Mouse (Mus musculus): ENCODE data around the gene Prr5l. TPM values are rescaled to one million over a fixed set of nuclear protein-coding genes. Genes with fewer than 3 reads are reported as not detected.

The Prr5l gene
- polyA plus RNA-seq (2016; fragmentation: Nextera tagmentation; extraction: Ambion mirVana), result 12.4 and 13.6 TPM in 2 replicates

- no peak within 1 kb of the TSS for H3K9ac ChIP-seq
- H3K4me3 ChIP-seq, result no peak within 1 kb of the TSS
- peaks cover 21% of the 10 kb centered on the region for H3K4me1 ChIP-seq
- no peaks in the 10 kb centered on the region for H3K36me3 ChIP-seq
- no peak within 1 kb of the TSS for H3K4me2 ChIP-seq (replicated peaks)
- 19% methylated on average over 3 of the region's 3 CpGs for WGBS
- peak; percentile 76 for ATAC-seq (ENCODE audit: low FRiP score)
- H3K9me3 ChIP-seq (replicated peaks), result no peaks in the 10 kb centered on the region
- peaks cover 31% of the 10 kb centered on the region for H3K27me3 ChIP-seq
- no peak within 1 kb of the TSS for H3K27ac ChIP-seq
Observed at GRCm38 (mm10) chr2:101882998-101883397, at the start of gene Prr5l. Prr5l (minus strand) TSS chr2:101883027.

- H3K4me2 ChIP-seq (replicated peaks), result no peak overlapping the region
- no peaks in the 10 kb centered on the region for H3K9me3 ChIP-seq (replicated peaks)
- no peak overlapping the region for H3K9ac ChIP-seq
- ATAC-seq (ENCODE audit: low FRiP score), result peak; percentile 79
- no peaks in the 10 kb centered on the region for H3K36me3 ChIP-seq
- H3K27ac ChIP-seq, result peak overlapping the region; percentile 69
- H3K4me3 ChIP-seq, result no peak overlapping the region
- 59% methylated on average over 14 of the region's 14 CpGs for WGBS
- H3K27me3 ChIP-seq, result no peaks in the 10 kb centered on the region
- peaks cover 6% of the 10 kb centered on the region for H3K4me1 ChIP-seq
Observed at GRCm38 (mm10) chr2:101932169-101932936, 49.5 kb upstream of the Prr5l start.

- Histone ChIP-seq H3K27me3 (no peaks in the 10 kb centered on the region), H3K9me3 (replicated peaks) (no peaks in the 10 kb centered on the region), H3K4me2 (replicated peaks) (no peak overlapping the region), H3K27ac (peak overlapping the region; percentile 55; the same call in 1 of the 2 replicates), H3K9ac (no peak overlapping the region), H3K36me3 (no peaks in the 10 kb centered on the region), H3K4me1 (peaks cover 4% of the 10 kb centered on the region), H3K4me3 (no peak overlapping the region)
- no peak; the same call in 1 of the 2 replicates for ATAC-seq (ENCODE audit: low FRiP score)
- WGBS, result 50% methylated on average over 12 of the region's 12 CpGs
Observed at GRCm38 (mm10) chr2:101925591-101926188, 42.9 kb upstream of the Prr5l start.

- Histone ChIP-seq H3K4me3 (no peak overlapping the region), H3K9me3 (replicated peaks) (no peaks in the 10 kb centered on the region), H3K27me3 (no peaks in the 10 kb centered on the region), H3K4me1 (peaks cover 8% of the 10 kb centered on the region), H3K27ac (no peak overlapping the region; the same call in 1 of the 2 replicates), H3K4me2 (replicated peaks) (no peak overlapping the region), H3K36me3 (no peaks in the 10 kb centered on the region), H3K9ac (no peak overlapping the region)
- 71% methylated on average over 3 of the region's 3 CpGs for WGBS
- ATAC-seq (ENCODE audit: low FRiP score), result no peak
Observed at GRCm38 (mm10) chr2:101925183-101925582, 42.4 kb upstream of the Prr5l start.

- no peak overlapping the region for H3K4me2 ChIP-seq (replicated peaks)
- peaks cover 19% of the 10 kb centered on the region for H3K4me1 ChIP-seq
- H3K9ac ChIP-seq, result no peak overlapping the region
- H3K4me3 ChIP-seq, result no peak overlapping the region
- ATAC-seq (ENCODE audit: low FRiP score), result no peak
- H3K27me3 ChIP-seq, result no peaks in the 10 kb centered on the region
- H3K36me3 ChIP-seq, result no peaks in the 10 kb centered on the region
- 87% methylated on average over 4 of the region's 4 CpGs for whole genome bisulfite sequencing
- no peaks in the 10 kb centered on the region for H3K9me3 ChIP-seq (replicated peaks)
- H3K27ac ChIP-seq, result no peak overlapping the region
Observed at GRCm38 (mm10) chr2:101923181-101923580, 40.4 kb upstream of the Prr5l start.

GRCm38 (mm10) chr2:101922302-101922701, 39.5 kb upstream of the Prr5l start:
- no peak overlapping the region for H3K4me3 ChIP-seq
- no peak for ATAC-seq (ENCODE audit: low FRiP score)
- no peak overlapping the region for H3K27ac ChIP-seq
- peaks cover 22% of the 10 kb centered on the region for H3K4me1 ChIP-seq
- WGBS, result 94% methylated on average over 4 of the region's 4 CpGs
- no peaks in the 10 kb centered on the region for H3K27me3 ChIP-seq
- H3K36me3 ChIP-seq, result no peaks in the 10 kb centered on the region
- H3K9me3 ChIP-seq (replicated peaks), result no peaks in the 10 kb centered on the region
- no peak overlapping the region for H3K4me2 ChIP-seq (replicated peaks)
- no peak overlapping the region for H3K9ac ChIP-seq

GRCm38 (mm10) chr2:101920136-101920554, 37.3 kb upstream of the Prr5l start:
- Histone ChIP-seq H3K27ac (peak overlapping the region; percentile 71), H3K9me3 (replicated peaks) (no peaks in the 10 kb centered on the region), H3K9ac (no peak overlapping the region), H3K36me3 (no peaks in the 10 kb centered on the region), H3K4me2 (replicated peaks) (no peak overlapping the region), H3K4me1 (peaks cover 18% of the 10 kb centered on the region), H3K27me3 (no peaks in the 10 kb centered on the region), H3K4me3 (no peak overlapping the region)
- ATAC-seq (ENCODE audit: low FRiP score), result peak; percentile 62
- 35% methylated on average over 2 of the region's 2 CpGs for WGBS

- Histone ChIP-seq H3K36me3 (no peaks in the 10 kb centered on the region), H3K4me1 (peaks cover 18% of the 10 kb centered on the region), H3K27me3 (no peaks in the 10 kb centered on the region), H3K27ac (no peak overlapping the region), H3K9me3 (replicated peaks) (no peaks in the 10 kb centered on the region), H3K9ac (no peak overlapping the region), H3K4me2 (replicated peaks) (no peak overlapping the region), H3K4me3 (no peak overlapping the region)
- peak; percentile 60 for ATAC-seq (ENCODE audit: low FRiP score)
- WGBS, result 78% methylated on average over 7 of the region's 7 CpGs
Observed at GRCm38 (mm10) chr2:101918518-101918917, 35.7 kb upstream of the Prr5l start.

- Histone ChIP-seq H3K27me3 (no peaks in the 10 kb centered on the region), H3K9me3 (replicated peaks) (no peaks in the 10 kb centered on the region), H3K4me2 (replicated peaks) (no peak overlapping the region), H3K36me3 (peaks cover 7% of the 10 kb centered on the region; the same call in 1 of the 2 replicates), H3K4me3 (no peak overlapping the region), H3K27ac (no peak overlapping the region), H3K9ac (no peak overlapping the region), H3K4me1 (peaks cover 16% of the 10 kb centered on the region)
- 80% methylated on average over 15 of the region's 15 CpGs for WGBS
- ATAC-seq (ENCODE audit: low FRiP score), result no peak
Observed at GRCm38 (mm10) chr2:101909326-101910080, 26.7 kb upstream of the Prr5l start.

- H3K27ac ChIP-seq, result no peak overlapping the region
- H3K4me1 ChIP-seq, result peaks cover 16% of the 10 kb centered on the region
- no peak overlapping the region for H3K9ac ChIP-seq
- no peaks in the 10 kb centered on the region for H3K27me3 ChIP-seq
- WGBS, result 76% methylated on average over 13 of the region's 13 CpGs
- H3K4me2 ChIP-seq (replicated peaks), result no peak overlapping the region
- ATAC-seq (ENCODE audit: low FRiP score), result no peak
- no peaks in the 10 kb centered on the region for H3K9me3 ChIP-seq (replicated peaks)
- peaks cover 7% of the 10 kb centered on the region; the same call in 1 of the 2 replicates for H3K36me3 ChIP-seq
- no peak overlapping the region for H3K4me3 ChIP-seq
Observed at GRCm38 (mm10) chr2:101908773-101909172, 25.9 kb upstream of the Prr5l start.

GRCm38 (mm10) chr2:101907386-101908022, 24.7 kb upstream of the Prr5l start:
- Histone ChIP-seq H3K4me2 (replicated peaks) (no peak overlapping the region), H3K27me3 (no peaks in the 10 kb centered on the region), H3K4me3 (no peak overlapping the region), H3K4me1 (peaks cover 16% of the 10 kb centered on the region), H3K9me3 (replicated peaks) (no peaks in the 10 kb centered on the region), H3K9ac (no peak overlapping the region), H3K36me3 (peaks cover 7% of the 10 kb centered on the region; the same call in 1 of the 2 replicates), H3K27ac (no peak overlapping the region)
- 65% methylated on average over 10 of the region's 10 CpGs for WGBS
- no peak for ATAC-seq (ENCODE audit: low FRiP score)

GRCm38 (mm10) chr2:101906379-101906690, 23.5 kb upstream of the Prr5l start:
- no peak overlapping the region for H3K4me2 ChIP-seq (replicated peaks)
- 54% methylated on average over 5 of the region's 5 CpGs for WGBS

More at GRCm38 (mm10) chr2:101906379-101906690, 23.5 kb upstream of the Prr5l start:
- Histone ChIP-seq H3K9me3 (replicated peaks) (no peaks in the 10 kb centered on the region), H3K4me1 (peaks cover 16% of the 10 kb centered on the region), H3K9ac (0 out of 2 replicates have a peak overlapping the region, but pooled peaks have one; percentile 46), H3K27ac (no peak overlapping the region), H3K27me3 (no peaks in the 10 kb centered on the region), H3K4me3 (no peak overlapping the region), H3K36me3 (peaks cover 8% of the 10 kb centered on the region; the same call in 1 of the 2 replicates)
- ATAC-seq (ENCODE audit: low FRiP score), result peak; percentile 27
